Mouse (Mus musculus): ENCODE data around the gene Fam92b.

DNA sequence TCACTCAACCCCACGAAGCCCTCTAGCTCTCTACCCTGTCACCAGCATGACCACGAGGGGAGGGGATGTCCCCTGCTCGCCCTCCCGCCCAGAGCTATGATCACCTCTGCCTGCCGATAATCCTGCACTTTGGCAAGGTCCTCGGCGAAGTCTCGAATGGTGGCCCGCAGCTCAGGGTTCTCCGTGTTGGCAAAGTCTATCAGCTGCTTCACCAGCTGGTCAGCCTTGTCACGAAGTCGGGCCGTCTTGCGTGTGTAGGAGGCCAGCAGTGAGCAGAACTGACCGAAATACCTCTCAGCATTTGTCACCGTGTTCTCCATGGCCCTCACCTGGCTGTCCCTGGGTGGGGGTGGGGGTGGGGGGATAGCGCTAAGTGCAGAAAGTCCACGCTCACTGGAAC is 2.7 kb downstream of the Fam92b start:
- TF ChIP-seq POLR2A (IDR thresholded peaks at IDR 0.05; ENCODE audit: insufficient read depth, low read depth, low read length) (no peak), CTCF (IDR thresholded peaks at IDR 0.05; ENCODE audit: insufficient read depth, low read depth, low read length) (no peak)
